Mouse (Mus musculus) retina, postnatal 1 day (tissue): ENCODE data around the gene Mrvi1.

Source experiments
- DNase-seq: peaks from one replicate; pipeline ENCODE4 v3.0.0-alpha.2; 2012

Mrvi1 gene

DNA sequence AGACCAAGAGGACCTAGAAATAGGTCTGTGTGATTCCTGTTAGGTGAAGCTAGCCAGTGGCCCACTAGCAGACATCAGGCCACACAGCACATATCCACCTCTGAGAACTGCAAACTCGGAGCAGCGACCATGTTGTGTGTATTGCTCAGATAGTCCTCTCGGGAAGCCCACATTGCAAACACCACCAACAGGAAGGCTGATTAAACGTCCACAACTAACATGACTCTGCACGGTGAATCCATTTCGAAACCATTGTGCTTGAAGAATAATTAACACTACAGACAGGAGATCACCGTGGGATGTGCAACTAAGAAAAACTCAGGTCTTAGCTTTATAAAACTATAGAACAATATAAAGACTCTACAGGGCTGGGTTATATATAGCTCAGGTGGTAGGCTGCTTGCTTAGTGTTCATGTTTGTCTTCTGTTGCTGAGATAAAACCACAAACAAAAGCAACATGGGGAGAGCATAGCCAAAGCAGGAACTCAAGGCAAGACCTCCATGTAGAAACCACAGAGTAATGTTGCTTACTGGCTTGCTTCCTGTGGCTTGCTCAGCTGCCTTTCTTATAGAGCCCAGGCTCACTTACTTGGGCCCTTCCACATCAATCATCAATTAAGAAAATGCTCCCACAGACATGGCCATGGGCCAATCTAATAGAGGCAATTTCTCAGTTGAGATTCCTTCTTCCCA, 4.4 kb downstream of the Mrvi1 start:
- no peak for DNase-seq

GRCm38 (mm10) chr7:110973450-110973849, 8.8 kb downstream of the Mrvi1 start:
- DNase-seq: no peak

DNA sequence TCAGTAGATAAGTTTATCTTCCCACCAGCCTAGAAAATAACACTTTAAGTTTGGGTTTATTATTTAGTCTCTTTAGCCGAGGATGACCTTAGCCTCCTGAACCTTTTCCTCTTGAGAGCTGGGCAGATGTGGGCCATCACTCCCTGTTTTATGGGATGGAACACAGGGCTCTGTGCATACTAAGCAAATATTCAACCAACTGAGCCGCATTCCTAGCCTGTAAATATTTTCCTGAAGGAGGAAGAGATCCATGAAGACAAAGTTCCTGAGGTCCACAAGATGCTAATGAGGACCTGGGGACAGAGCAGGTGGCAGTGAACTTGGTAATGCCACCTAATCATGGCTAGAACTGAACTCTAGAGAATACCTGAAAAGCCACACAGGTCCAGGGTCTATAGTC, 9.5 kb downstream of the Mrvi1 start:
- no peak for DNase-seq

DNA sequence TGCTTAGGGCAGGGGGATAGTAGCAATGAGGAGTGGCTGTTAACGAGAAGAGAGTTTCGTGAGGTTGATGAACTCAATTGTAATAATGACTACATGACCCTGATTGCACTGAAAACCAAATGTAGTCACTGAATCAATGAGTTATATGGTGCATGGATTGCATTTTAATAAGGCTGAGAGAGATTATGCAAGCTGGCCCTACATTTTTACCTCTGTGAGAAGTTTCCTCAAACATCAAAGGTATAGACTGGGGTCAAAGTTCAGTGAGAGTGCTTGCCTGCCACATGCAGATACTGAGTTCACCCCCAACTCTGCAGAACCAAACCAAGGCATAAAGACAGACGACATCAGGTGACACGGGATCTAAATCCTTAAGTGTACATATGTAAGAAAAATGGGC, 14.9 kb downstream of the Mrvi1 start:
- DNase-seq: no peak

- no peak for DNase-seq
Observed at GRCm38 (mm10) chr7:110966853-110967252, 15.4 kb downstream of the Mrvi1 start.

DNA sequence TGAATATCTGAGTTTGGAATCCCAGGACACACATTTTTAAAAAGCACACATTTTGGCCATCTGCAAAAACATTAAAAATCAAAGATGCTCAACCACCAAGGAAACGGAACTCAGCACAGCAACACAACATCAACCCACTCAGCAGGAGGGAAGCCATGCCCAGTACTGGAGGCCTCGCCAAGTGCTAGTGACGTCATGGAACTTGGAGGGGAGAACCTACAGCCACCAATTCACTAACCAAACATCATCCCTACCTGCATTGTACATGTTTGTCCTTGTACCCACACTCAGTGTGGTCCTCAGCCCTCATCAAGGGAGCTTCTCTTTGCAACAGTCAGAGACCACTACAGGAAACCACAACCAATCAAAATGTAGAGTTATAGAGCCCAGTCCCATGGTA, 16.9 kb downstream of the Mrvi1 start:
- no peak for DNase-seq

DNA sequence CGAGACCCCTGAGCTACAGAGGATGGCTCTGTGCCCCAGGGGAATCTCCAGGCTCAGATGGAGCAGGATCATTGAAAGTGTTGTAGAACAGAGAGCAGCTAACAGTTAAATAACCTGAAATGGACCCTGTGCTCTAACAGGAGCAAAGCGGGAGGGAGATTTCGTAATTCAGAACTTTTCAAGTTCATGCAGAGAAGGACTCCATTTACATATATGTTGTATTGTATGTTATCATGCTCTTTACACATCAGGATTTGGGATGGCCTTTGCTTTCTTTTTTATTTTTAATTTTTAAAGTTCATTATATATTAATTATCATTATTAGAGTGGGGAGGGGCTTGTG, 18.6 kb downstream of the Mrvi1 start:
- DNase-seq: no peak

DNA sequence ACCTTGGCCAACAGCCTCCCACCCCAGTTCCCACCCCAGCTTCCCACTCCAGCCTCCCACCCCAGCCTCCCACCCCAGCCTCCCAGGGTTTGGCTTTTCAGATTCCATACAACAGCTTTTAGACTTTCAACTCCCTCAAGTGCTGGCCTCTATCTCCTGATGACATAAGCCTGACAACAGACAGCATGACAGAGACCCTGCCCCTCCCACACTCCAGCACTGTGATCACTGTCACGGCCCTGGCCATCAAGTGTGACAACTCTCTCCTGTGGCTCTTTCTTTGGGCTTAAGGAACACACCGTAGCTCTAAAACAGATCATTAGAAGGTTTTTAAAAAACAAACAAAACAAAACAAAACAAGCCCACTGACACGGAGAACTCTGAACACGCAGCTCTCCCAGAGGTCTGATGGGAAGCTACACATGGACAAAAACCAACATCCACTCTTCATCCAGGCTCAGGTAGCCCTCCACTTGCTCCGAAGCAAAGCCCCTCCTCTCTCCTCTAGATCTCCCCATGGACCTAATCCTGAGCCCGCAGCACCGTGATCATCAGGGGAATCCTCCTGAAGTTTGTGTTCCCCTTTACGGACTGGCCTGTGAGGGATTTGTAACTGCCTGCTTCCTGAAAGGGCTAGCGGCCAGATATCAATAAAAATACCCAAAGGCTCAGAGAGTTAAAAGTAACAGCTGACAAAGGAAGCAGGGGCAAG, 19.2 kb downstream of the Mrvi1 start:
- DNase-seq: no peak

DNA sequence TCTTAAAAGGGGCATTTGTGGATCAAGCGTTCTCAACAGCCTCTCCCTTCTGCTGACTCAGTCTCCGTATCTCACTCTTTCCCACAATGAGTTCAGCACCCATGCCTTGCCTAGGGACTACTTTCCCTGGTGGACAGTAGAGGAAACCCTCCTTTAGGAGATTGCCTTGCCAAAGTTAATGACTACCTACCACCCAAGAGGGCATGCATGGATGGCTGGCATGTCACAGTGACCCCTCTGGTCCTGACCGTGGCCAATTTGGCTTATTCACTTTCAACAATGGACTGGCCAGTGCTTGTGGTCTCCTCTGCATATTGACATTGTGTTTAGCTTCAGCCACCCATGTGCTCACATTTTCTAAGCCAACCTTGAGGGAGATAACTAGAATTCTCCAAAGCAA, 19.8 kb downstream of the Mrvi1 start:
- DNase-seq: no peak

DNA sequence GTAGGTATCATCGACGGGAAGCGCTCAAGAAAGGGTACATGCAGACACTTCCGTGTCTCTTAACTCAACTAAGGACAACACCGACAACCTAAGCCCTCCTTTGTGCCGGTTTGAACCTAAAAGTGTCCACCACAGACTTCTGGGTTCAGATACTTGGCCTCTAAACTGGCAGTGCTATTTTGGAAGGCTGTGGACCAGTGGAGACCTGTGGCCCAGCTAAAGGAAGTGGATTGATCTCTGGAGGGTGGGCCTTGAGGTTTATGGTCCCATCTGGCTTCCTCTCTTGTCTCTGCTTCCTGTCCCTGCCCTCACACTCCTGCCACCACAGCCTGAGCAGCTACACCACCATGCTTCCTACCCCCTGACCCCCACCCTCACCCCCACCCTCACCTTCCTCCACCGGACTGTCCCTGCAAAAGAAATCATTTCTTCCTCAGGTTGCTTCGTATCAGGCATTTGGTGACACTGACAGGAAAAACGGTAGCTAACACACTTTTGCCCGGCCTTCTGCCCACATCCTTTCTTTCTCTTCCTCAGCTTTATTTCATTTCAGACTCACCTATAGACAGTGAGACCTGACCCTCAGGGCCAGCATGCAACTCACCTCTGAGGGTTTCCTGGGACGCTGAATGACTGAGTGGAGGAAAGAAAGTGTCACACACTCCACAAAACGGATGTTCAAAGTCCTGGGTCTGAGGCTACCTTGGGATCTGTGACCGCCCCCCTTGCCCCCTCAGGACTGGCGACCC, 25.7 kb downstream of the Mrvi1 start:
- DNase-seq: no peak

DNA sequence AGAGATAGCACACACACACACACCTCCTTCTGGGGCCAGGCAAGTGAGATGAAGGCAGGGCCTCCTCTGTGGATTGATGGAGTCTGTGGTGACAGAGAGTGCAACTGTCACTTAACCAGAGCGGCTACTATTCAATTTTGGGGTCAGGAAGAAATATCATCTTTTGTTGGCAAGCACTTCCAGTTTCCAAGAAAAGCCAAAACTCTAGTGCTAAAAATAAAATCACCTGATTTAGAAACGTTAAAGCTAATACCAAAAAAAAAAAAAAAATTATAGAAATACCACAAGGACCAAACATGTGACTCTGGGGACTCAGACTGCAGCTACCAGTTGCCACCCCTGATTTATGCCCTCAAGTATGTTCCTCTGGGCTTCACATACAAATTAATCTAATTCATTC, 26.7 kb downstream of the Mrvi1 start:
- no peak for DNase-seq

DNA sequence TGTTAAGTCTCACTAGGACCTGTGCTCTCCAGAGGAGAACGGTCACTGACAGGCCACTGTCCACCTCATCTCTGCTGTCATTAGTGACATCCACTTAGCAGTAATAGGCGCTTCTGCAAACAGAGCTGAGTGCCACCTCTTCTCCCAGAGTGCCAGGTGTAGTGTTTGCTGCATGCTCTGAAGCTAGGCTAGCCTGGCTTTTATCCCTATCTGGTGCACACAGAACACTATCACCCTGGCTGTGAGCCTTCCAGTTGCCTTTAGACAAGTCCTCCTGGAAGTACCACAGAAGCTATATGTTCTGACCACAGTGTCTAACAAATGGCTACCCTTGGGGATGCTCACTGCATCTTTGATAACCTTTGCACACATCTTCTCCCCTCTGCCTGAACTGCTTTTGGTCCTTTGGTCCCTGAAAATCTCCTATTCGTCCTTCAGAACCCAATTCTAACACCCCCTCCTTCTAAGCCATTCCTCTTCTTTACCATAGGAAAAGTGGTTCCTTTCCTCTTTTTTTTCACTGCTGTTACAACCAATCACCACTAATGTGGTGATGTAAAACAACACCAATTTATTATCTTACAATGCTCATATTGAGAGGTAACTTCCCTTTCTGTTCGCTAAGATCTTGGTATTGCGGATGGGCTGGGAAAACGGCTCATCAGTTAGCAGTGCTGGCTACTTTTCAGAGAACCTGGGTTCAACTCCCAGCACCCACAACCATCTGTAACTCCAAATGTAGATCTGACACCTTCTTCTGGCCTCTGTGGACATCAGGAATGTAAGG, 28.0 kb downstream of the Mrvi1 start:
- DNase-seq: no peak

DNA sequence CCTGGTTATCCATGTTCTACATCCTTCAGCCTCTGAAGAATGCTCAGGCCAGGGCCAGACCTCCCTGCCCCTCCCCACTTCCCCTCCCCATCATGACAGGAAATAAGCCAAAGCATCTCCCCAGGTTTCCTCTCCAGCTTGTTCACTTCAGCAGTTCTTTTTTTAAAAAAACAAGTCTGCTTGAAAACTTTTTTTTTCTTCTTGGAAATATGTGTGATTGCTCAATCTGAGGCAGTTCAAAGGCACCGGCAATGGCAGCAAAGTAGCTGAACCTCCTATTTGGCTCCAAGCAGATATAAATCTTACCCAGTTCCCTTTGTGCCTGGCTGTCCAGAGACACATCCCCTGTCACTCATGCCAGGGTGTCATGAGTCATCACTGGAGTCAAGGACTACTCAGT, 29.1 kb downstream of the Mrvi1 start:
- no peak for DNase-seq

- no peak for DNase-seq
Observed at GRCm38 (mm10) chr7:110950621-110950925, 31.7 kb downstream of the Mrvi1 start.

- DNase-seq: no peak
Observed at GRCm38 (mm10) chr7:110949785-110950620, 32.3 kb downstream of the Mrvi1 start.

GRCm38 (mm10) chr7:110948579-110948978, 33.7 kb downstream of the Mrvi1 start:
- no peak for DNase-seq

GRCm38 (mm10) chr7:110947616-110948015, 34.6 kb downstream of the Mrvi1 start:
- DNase-seq: no peak

DNA sequence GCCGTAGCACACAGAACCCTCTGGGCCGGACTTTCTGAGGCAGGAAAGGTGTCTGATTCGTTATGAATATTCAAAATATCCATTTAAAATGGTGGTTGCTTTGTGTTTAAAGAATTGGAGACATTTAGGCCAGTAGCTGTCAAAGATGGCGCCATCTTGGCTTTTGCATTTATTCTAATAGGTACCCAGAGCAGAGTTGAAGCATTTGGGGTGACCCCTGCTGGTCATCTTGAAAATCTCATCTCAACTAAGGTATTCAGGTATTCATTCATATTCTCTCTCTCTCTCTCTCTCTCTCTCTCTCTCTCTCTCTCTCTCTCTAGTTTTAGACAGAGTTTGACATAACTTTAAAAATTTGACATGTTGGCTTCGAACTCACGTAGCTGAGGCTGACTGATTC, 35.5 kb downstream of the Mrvi1 start:
- DNase-seq: peak; percentile 43

DNA sequence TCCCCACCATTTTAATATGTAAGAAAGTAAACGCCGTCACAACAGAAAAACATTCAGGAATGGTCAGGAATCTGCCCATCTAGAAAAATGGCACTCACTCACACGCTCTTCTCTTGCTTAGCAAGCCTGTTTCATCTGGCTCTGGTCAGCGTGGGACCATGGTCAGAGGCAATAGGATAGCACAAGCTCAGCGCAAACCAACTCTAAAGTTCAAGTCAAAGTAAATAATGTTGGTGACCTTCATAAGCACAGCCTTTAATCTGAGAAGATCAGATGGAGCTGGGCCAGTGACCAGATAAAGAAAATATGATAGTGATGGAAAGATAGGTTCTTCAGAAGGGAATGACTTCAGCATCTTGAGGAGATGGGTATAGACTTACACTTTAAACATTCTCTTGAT, 37.9 kb downstream of the Mrvi1 start:
- no peak for DNase-seq

GRCm38 (mm10) chr7:110941701-110942530, 40.3 kb downstream of the Mrvi1 start:
- peak; percentile 6 for DNase-seq

GRCm38 (mm10) chr7:110941116-110941521, 41.1 kb downstream of the Mrvi1 start:
- DNase-seq: no peak
